Mouse (Mus musculus) monocyte, adult 59 days (primary cell): ENCODE measurements around the gene Ccp110. TPM values are rescaled to one million over a fixed set of nuclear protein-coding genes. Genes with fewer than 3 reads are reported as not detected.

Source experiments
- total RNA-seq, 2 experiments: library from RNA; stranded (reverse); gene quantifications; one replicate each; pipeline ENCODE4 v1.2.4; 2023

Ccp110 gene
- total RNA-seq, result 1 to 10 TPM; 2.0 to 3.5 TPM

GRCm38 (mm10) chr7:118712228-118713173, at the start of gene Ccp110:
TSS of gene Ccp110 (plus strand) at chr7:118712552.

GRCm38 (mm10) chr7:118705101-118705961, 7.0 kb upstream of the Ccp110 start, which contains the start of gene Gde1:
TSS of gene Gde1 (minus strand) at chr7:118705778.

GRCm38 (mm10) chr7:118739975-118740531, 27.7 kb downstream of the Ccp110 start, which contains the start of gene Vps35l:
TSS of gene Vps35l (plus strand) at chr7:118740226.

Other genes starting within 250 kb of the Ccp110 start
- 10 to 100 TPM; 29.8 to 31.9 TPM for gene Itpripl2, start 220.6 kb upstream of the Ccp110 start, total RNA-seq
- gene Coq7, start 179.2 kb upstream of the Ccp110 start, total RNA-seq, result 1 to 10 TPM; 6.2 to 8.8 TPM
- not detected for gene Tmc7, start 127.8 kb upstream of the Ccp110 start, total RNA-seq
- gene Tmc5, start 115.3 kb upstream of the Ccp110 start, total RNA-seq, result not detected
- gene Gde1, start 6.8 kb upstream of the Ccp110 start, total RNA-seq, result 10 to 100 TPM; 30.6 to 35.7 TPM
- 10 to 100 TPM; 72.6 to 72.7 TPM for gene Vps35l, start 27.7 kb downstream of the Ccp110 start, total RNA-seq
- under 1 TPM; 0.30 to 0.45 TPM for gene Iqck, start 143.2 kb downstream of the Ccp110 start, total RNA-seq
- 10 to 100 TPM; 13.9 to 17.5 TPM for gene Knop1, start 143.7 kb downstream of the Ccp110 start, total RNA-seq